Mouse (Mus musculus) olfactory bulb, adult 2 months (tissue): ENCODE data around the gene Gm9945.

Source experiments
- CTCF ChIP-seq: fragments of 200-500 bp; IDR thresholded peaks from 2 replicates; pipeline ENCODE4 v1.5.1; 2012; ENCODE audit warnings: low read depth, mild to moderate bottlenecking, low read length, moderate library complexity; ENCODE audit not compliant: insufficient read depth
- POLR2A ChIP-seq: fragments of 200-500 bp; IDR thresholded peaks from 2 replicates; pipeline ENCODE4 v1.6.1; 2012; ENCODE audit warnings: mild to moderate bottlenecking, low read depth, low read length, moderate library complexity; ENCODE audit not compliant: insufficient read depth

- TF ChIP-seq CTCF (no peak), POLR2A (no peak)
Observed at GRCm38 (mm10) chr11:53504376-53504775, 24.4 kb downstream of the Gm9945 start.
